14 mouse cellular contexts compared by ENCODE assay signal in genomic region chr12:110230296-110230695, GRCm38 (mm10). TPM values are rescaled to one million over a fixed set of nuclear protein-coding genes. Genes with fewer than 3 reads are reported as not detected.
"Had no signal": no experiment of that assay in that cellular context is flagged by ENCODE, and none has a peak within 500 bp of the region (broad histone marks: within the 10 kb centered on the region; RNA-seq: fewer than 3 reads in every experiment).

No protein-coding gene starts in this region.

- H3K36me3 ChIP-seq: limb, embryonic 10.5 days; midbrain, embryonic 13.5 days; neural tube, embryonic 15.5 days had no signal

- H3K27me3 ChIP-seq: neural tube, embryonic 15.5 days had no signal

- H3K4me3 ChIP-seq: limb, embryonic 10.5 days; megakaryocyte, embryonic 14.5 days; midbrain, embryonic 13.5 days; myocyte; neural tube, embryonic 15.5 days had no signal

- ATAC-seq: midbrain, embryonic 13.5 days had no signal

- H3K9me3 ChIP-seq: limb, embryonic 10.5 days; megakaryocyte, embryonic 14.5 days; midbrain, embryonic 13.5 days; neural tube, embryonic 15.5 days had no signal

- H3K4me1 ChIP-seq: megakaryocyte, embryonic 14.5 days had no signal

- DNase-seq: layer of hippocampus, adult 9-11 months; lung, embryonic 14.5 days; lung, postnatal 14 days; right cerebral cortex, adult 18-20 months; right cerebral cortex, postnatal 25 days; thymus, postnatal 4 days had no signal

- H3K4me2 ChIP-seq: hindbrain, embryonic 14.5 days; lung, embryonic 14.5 days; midbrain, embryonic 13.5 days; neural tube, embryonic 15.5 days had no signal

- H3K9ac ChIP-seq: hindbrain, embryonic 14.5 days; lung, embryonic 14.5 days; midbrain, embryonic 13.5 days; neural tube, embryonic 15.5 days had no signal

- H3K27ac ChIP-seq: hindbrain, embryonic 14.5 days; limb, embryonic 10.5 days; macrophage; midbrain, embryonic 13.5 days; neural tube, embryonic 15.5 days had no signal

RNA-seq across cellular contexts. Expression of gene Dio3, which starts 48.6 kb away (rescaled TPM):
- polyA plus RNA-seq: macrophage; myocyte; small intestine, adult 2 months had no signal
